ENCODE assay signal across 21 mouse cellular contexts in the genomic region with DNA sequence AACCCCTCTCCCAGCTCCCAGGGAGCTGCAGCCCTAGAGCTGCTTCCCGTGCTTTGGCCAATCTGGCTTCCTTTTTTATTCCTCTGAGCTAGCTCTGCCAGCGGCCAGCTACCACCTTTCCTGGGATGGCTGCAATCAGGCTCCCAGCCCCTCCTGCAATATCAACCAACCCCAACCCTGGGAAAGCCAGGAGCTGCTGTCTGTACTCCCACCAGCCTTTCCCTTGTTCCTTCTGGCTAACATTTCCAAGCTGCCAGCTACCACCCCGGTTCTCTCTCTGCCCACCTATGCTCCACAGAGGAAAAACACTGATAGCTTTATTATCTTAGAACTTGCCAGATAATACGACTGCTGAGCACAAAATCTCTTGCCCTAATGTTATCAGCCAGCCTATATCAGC. TPM values are rescaled to one million over a fixed set of nuclear protein-coding genes. Genes with fewer than 3 reads are reported as not detected.
DNase-seq lines count a peak whose midpoint lies in the region; ATAC-seq lines count a peak whose summit lies in the region.
"Had no signal": no experiment of that assay in that cellular context is flagged by ENCODE, and none has a peak within 500 bp of the region (broad histone marks: within the 10 kb centered on the region; RNA-seq: fewer than 3 reads in every experiment).

No protein-coding gene starts in this region.

- no peaks in the 10 kb centered on the region for H3K9me3 ChIP-seq in heart, embryonic 10.5 days
- no peaks in the 10 kb centered on the region for H3K9me3 ChIP-seq in heart, embryonic 12.5 days (replicated peaks)
- no peaks in the 10 kb centered on the region for H3K9me3 ChIP-seq in neural tube, embryonic 11.5 days (ENCODE audit: control insufficient read depth, low read length)
- no peaks in the 10 kb centered on the region for H3K9me3 ChIP-seq in neural tube, embryonic 15.5 days (replicated peaks)
- H3K9me3 ChIP-seq: embryonic facial prominence, embryonic 10.5 days; embryonic facial prominence, embryonic 12.5 days; forebrain, embryonic 13.5 days; forebrain, embryonic 15.5 days had no signal

- H3K36me3 ChIP-seq in heart, embryonic 10.5 days = peaks cover 44% of the 10 kb centered on the region
- H3K36me3 ChIP-seq in heart, embryonic 12.5 days = peaks cover 40% of the 10 kb centered on the region
- peaks cover 5% of the 10 kb centered on the region for H3K36me3 ChIP-seq in neural tube, embryonic 11.5 days (ENCODE audit: control insufficient read depth, insufficient read depth, low read length)
- H3K36me3 ChIP-seq in neural tube, embryonic 15.5 days = peaks cover 38% of the 10 kb centered on the region

- H3K27ac ChIP-seq in heart, embryonic 10.5 days = no peak overlapping the region
- H3K27ac ChIP-seq in heart, embryonic 12.5 days (ENCODE audit: poor library complexity, severe bottlenecking) = no peak overlapping the region
- no peak overlapping the region for H3K27ac ChIP-seq in neural tube, embryonic 11.5 days (ENCODE audit: low read depth, low read length)
- H3K27ac ChIP-seq in neural tube, embryonic 15.5 days (replicated peaks) = no peak overlapping the region
- H3K27ac ChIP-seq: embryonic facial prominence, embryonic 10.5 days; embryonic facial prominence, embryonic 12.5 days; forebrain, embryonic 13.5 days; forebrain, embryonic 15.5 days had no signal

- peak; percentile 82 for ATAC-seq in frontal cortex, adult (ENCODE audit: low TSS enrichment)
- no peak; the same call in 1 of the 2 replicates for ATAC-seq in heart, embryonic 12.5 days (ENCODE audit: insufficient number of reproducible peaks, low FRiP score)
- no peak for ATAC-seq in neural tube, embryonic 11.5 days (ENCODE audit: insufficient read depth, low FRiP score, low TSS enrichment)
- ATAC-seq in neural tube, embryonic 15.5 days (ENCODE audit: low FRiP score) = no peak
- no peak for ATAC-seq in megakaryocyte, adult 5-6 weeks (ENCODE audit: poor library complexity, severe bottlenecking)
- ATAC-seq: CD4-positive, CD25-positive, alpha-beta regulatory T cell, adult 4 months; forebrain, embryonic 13.5 days; forebrain, embryonic 15.5 days had no signal

- H3K4me3 ChIP-seq in heart, embryonic 10.5 days = no peak overlapping the region
- no peak overlapping the region for H3K4me3 ChIP-seq in heart, embryonic 12.5 days
- H3K4me3 ChIP-seq in neural tube, embryonic 11.5 days (ENCODE audit: low read depth, low read length) = no peak overlapping the region
- H3K4me3 ChIP-seq in neural tube, embryonic 15.5 days (replicated peaks) = no peak overlapping the region
- H3K4me3 ChIP-seq: embryonic facial prominence, embryonic 10.5 days; embryonic facial prominence, embryonic 12.5 days; forebrain, embryonic 13.5 days; forebrain, embryonic 15.5 days had no signal

- DNase-seq in frontal cortex, postnatal 14 days (ENCODE audit: low spot score in 2 of 2) = no peak
- DNase-seq in heart, embryonic 10.5 days (ENCODE audit: low spot score) = peak; percentile 19
- DNase-seq in neural tube, embryonic 11.5 days (ENCODE audit: low spot score) = peak; percentile 8
- peak; percentile 24 for DNase-seq in telencephalon, adult 2 months (ENCODE audit: low read depth, low spot score)
- DNase-seq: adrenal gland, adult 2 months; adrenal gland, postnatal 10 days; adrenal gland, postnatal 25 days; B cell, adult 2 months; cerebellum, adult 11-12 months; cerebellum, adult 2 months; cerebellum, adult 9-10 months; cerebellum, postnatal 25 days had no signal

- H3K4me2 ChIP-seq in heart, embryonic 12.5 days = no peak overlapping the region
- H3K4me2 ChIP-seq in neural tube, embryonic 11.5 days (ENCODE audit: low read depth) = no peak overlapping the region
- H3K4me2 ChIP-seq in neural tube, embryonic 15.5 days = no peak overlapping the region
- H3K4me2 ChIP-seq: embryonic facial prominence, embryonic 12.5 days; forebrain, embryonic 13.5 days; forebrain, embryonic 15.5 days had no signal

- WGBS in heart, embryonic 10.5 days = 43% methylated on average over 4 of the region's 4 CpGs
- 42% methylated on average over 4 of the region's 4 CpGs for whole genome bisulfite sequencing in heart, embryonic 12.5 days
- 87% methylated on average over 4 of the region's 4 CpGs for WGBS in neural tube, embryonic 11.5 days
- WGBS in neural tube, embryonic 15.5 days = 90% methylated on average over 4 of the region's 4 CpGs

- no peak overlapping the region for H3K9ac ChIP-seq in heart, embryonic 12.5 days
- H3K9ac ChIP-seq in neural tube, embryonic 11.5 days (ENCODE audit: low read length) = no peak overlapping the region
- H3K9ac ChIP-seq in neural tube, embryonic 15.5 days (replicated peaks) = no peak overlapping the region
- H3K9ac ChIP-seq: embryonic facial prominence, embryonic 12.5 days; forebrain, embryonic 13.5 days; forebrain, embryonic 15.5 days had no signal

- H3K4me1 ChIP-seq in heart, embryonic 10.5 days = no peaks in the 10 kb centered on the region
- H3K4me1 ChIP-seq in heart, embryonic 12.5 days (replicated peaks) = no peaks in the 10 kb centered on the region
- no peaks in the 10 kb centered on the region for H3K4me1 ChIP-seq in neural tube, embryonic 11.5 days (ENCODE audit: control insufficient read depth, insufficient read depth, low read length)
- H3K4me1 ChIP-seq in neural tube, embryonic 15.5 days = no peaks in the 10 kb centered on the region
- H3K4me1 ChIP-seq: embryonic facial prominence, embryonic 10.5 days; embryonic facial prominence, embryonic 12.5 days; forebrain, embryonic 13.5 days; forebrain, embryonic 15.5 days had no signal

- H3K27me3 ChIP-seq in heart, embryonic 10.5 days (ENCODE audit: insufficient read depth, poor library complexity, severe bottlenecking) = no peaks in the 10 kb centered on the region
- H3K27me3 ChIP-seq in heart, embryonic 12.5 days (replicated peaks) = no peaks in the 10 kb centered on the region
- no peaks in the 10 kb centered on the region for H3K27me3 ChIP-seq in neural tube, embryonic 11.5 days (ENCODE audit: control insufficient read depth, insufficient read depth, low read length)
- H3K27me3 ChIP-seq in neural tube, embryonic 15.5 days (replicated peaks) = no peaks in the 10 kb centered on the region
- H3K27me3 ChIP-seq: embryonic facial prominence, embryonic 12.5 days; forebrain, embryonic 13.5 days; forebrain, embryonic 15.5 days had no signal

RNA-seq across cellular contexts. Expression of a gene that starts 19.8 kb away (rescaled TPM):
- polyA plus RNA-seq in heart, embryonic 10.5 days (2016; fragmentation: Nextera tagmentation; extraction: Ambion mirVana) = 197 and 226 TPM in 2 replicates
- 151 and 157 TPM in 2 replicates for polyA plus RNA-seq in heart, embryonic 12.5 days (2016; fragmentation: Nextera tagmentation; extraction: Ambion mirVana)
- 245 and 260 TPM in 2 replicates for polyA plus RNA-seq in neural tube, embryonic 11.5 days (2014; fragmentation: Nextera tagmentation; extraction: Ambion mirVana)
- polyA plus RNA-seq in neural tube, embryonic 15.5 days (2015; fragmentation: Nextera tagmentation; extraction: Ambion mirVana) = 186 and 189 TPM in 2 replicates
- 87.2 and 99.0 TPM in 2 replicates for total RNA-seq in megakaryocyte, adult 5-6 weeks (2015)
- 71.2 and 76.6 TPM in 2 replicates for total RNA-seq in megakaryocyte, adult 5-6 weeks (2017)

RNA-seq across cellular contexts. Expression of a gene that starts 19.8 kb away (rescaled TPM):
- polyA plus RNA-seq in heart, embryonic 10.5 days (2016; fragmentation: Nextera tagmentation; extraction: Ambion mirVana) = 63.2 and 82.9 TPM in 2 replicates
- polyA plus RNA-seq in heart, embryonic 12.5 days (2016; fragmentation: Nextera tagmentation; extraction: Ambion mirVana) = 63.0 and 63.6 TPM in 2 replicates
- polyA plus RNA-seq in neural tube, embryonic 11.5 days (2014; fragmentation: Nextera tagmentation; extraction: Ambion mirVana) = 91.2 and 92.4 TPM in 2 replicates
- polyA plus RNA-seq in neural tube, embryonic 15.5 days (2015; fragmentation: Nextera tagmentation; extraction: Ambion mirVana) = 69.9 and 77.8 TPM in 2 replicates
- 51.2 and 64.5 TPM in 2 replicates for total RNA-seq in megakaryocyte, adult 5-6 weeks (2015)
- total RNA-seq in megakaryocyte, adult 5-6 weeks (2017) = 80.0 and 85.3 TPM in 2 replicates

Comparison
In these comparisons a context has a peak if more than half of its experiments do, and no peak if none do; other contexts are left out.
1. DNase-seq: peak in heart, embryonic 10.5 days (single experiment), neural tube, embryonic 11.5 days (single experiment) and telencephalon, adult 2 months (single experiment); none in frontal cortex, postnatal 14 days (0 of 2).